Mouse (Mus musculus) C2C12 (cell line): Measurements from ENCODE around the gene 4930469K13Rik.

Experiments
- CTCF ChIP-seq: IDR thresholded peaks from one replicate; pipeline ENCODE4 v1.5.1; 2011; ENCODE audit not compliant: control insufficient read depth, insufficient read depth, insufficient read length
- MAX ChIP-seq: IDR thresholded peaks from one replicate; pipeline ENCODE4 v1.6.1; 2011; ENCODE audit warnings: mild to moderate bottlenecking, control low read depth
- MYOG ChIP-seq: IDR thresholded peaks from one replicate; pipeline ENCODE4 v1.6.1; 2011; ENCODE audit not compliant: control insufficient read depth, insufficient read length; ENCODE audit errors: extremely low read depth
- USF1 ChIP-seq: IDR thresholded peaks from one replicate; pipeline ENCODE4 v1.6.1; 2011; ENCODE audit warnings: low read depth, mild to moderate bottlenecking, control low read depth, moderate library complexity

- TF ChIP-seq CTCF (no peak), MAX (no peak), MYOG (no peak), USF1 (no peak)
Observed at GRCm38 (mm10) chr11:34109260-34109659, 10.9 kb upstream of the 4930469K13Rik start.
